Mouse (Mus musculus) adrenal gland, postnatal 10 days (tissue): ENCODE measurements around the gene Tmc2. TPM values are rescaled to one million over a fixed set of nuclear protein-coding genes. Genes with fewer than 3 reads are reported as not detected.
A peak's percentile ranks its signal among the peaks of the same experiment; 100 is the strongest.

Experiments
- DNase-seq: peaks from one replicate; pipeline ENCODE4 v3.0.0; 2021; ENCODE audit warnings: mixed read lengths
- long read RNA-seq, 2 experiments: library from polyadenylated mRNA; stranded (forward); transcript quantifications; one replicate each; pipeline ENCODE4 v2.0.0; 2021
- total RNA-seq, 2 experiments: library from RNA; stranded (reverse); gene quantifications; 2 replicates each; pipeline ENCODE4 v1.2.3; 2021

Gene Tmc2
- not detected for total RNA-seq
- long read RNA-seq, experiment 1: 0 reads
- long read RNA-seq, experiment 2: 0 reads

DNA sequence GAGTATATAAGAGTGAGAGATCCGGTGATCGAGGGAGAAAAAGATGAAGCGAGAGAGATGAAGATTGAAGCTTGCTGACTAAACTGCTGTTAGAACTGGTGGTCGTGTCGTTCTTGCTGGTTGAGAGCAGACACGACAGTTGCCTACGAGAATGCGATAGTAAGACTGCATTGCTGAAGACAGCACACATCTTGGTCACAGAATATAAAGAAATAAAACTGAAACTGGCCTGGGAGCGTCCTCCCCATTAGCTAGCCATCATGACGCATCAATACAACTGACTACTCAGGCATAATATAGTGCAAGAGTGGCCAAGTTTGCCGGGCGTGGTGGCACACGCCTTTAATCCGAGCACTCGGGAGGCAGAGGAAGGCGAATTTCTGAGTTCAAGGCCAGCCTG lies at the start of gene Tmc2:
Gene Tmc2, plus strand, starts transcription at position 301 of the 400 bp plus-strand sequence.
- DNase-seq: no peak

DNA sequence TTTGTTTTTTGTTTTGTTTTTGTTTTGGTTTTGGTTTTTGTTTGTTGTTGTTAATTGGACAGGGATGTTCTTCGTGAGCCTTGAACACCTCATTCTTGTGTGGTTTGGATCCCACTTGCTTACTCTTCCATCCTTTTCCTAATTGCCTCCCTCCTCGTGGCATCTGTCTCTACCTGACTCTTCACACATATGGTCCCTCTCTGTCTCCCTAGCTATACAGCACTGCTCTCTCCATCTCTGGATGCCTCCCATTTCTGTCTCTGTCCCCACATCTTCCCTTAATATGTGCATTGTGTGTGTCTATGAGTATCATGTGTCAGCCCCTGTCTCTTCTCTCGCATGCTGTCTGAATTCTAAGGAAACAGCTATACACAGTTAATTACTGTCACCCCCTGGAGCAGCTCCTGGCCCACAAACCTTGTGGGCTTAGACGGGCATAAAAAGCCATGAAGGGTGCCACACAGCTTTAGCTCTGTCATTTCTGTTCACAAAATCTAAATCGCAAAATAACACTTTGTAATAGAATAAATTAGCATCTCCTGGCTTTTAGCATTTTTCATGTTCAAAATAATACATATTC lies 48.8 kb upstream of the Tmc2 start:
- DNase-seq: no peak

DNA sequence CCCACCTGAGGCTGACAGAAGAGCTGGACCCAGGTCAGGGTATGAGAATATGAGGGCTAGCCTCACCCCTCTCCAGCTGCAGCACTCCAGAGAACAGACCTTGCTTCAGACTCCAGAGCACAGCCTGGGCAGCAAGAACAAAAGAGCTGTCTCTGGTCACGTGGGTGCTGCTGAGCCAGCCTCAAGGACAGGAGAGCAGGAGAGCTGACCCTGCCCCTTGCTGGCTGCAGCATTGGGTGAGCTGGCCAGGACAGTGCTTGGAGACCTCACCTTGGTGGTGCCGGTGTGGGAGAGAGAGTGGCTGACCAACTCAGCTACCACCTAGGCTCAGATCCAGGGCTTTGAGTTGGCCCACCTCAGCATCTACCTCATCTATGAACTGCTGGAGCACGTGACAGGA lies 39.8 kb upstream of the Tmc2 start:
- DNase-seq: peak; percentile 39

DNA sequence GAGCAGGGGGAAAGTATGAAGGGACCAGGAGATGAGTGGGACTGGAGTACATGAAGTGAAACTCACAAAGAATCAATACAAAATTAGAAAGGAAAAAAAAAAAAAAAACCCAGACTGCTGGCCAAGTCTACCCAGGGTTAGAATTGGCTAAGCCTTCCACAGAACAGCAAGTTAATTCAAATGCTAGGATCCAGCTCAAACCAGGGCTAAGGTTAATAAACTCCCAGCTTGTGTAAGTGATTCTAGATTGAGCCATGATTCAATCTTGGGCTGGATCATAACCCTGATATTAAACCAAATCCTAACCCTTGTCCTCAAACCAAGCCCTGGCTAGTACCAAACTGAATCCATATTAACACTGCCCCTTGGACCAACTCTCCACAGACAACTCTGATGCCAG lies 39.1 kb upstream of the Tmc2 start:
- no peak for DNase-seq

DNA sequence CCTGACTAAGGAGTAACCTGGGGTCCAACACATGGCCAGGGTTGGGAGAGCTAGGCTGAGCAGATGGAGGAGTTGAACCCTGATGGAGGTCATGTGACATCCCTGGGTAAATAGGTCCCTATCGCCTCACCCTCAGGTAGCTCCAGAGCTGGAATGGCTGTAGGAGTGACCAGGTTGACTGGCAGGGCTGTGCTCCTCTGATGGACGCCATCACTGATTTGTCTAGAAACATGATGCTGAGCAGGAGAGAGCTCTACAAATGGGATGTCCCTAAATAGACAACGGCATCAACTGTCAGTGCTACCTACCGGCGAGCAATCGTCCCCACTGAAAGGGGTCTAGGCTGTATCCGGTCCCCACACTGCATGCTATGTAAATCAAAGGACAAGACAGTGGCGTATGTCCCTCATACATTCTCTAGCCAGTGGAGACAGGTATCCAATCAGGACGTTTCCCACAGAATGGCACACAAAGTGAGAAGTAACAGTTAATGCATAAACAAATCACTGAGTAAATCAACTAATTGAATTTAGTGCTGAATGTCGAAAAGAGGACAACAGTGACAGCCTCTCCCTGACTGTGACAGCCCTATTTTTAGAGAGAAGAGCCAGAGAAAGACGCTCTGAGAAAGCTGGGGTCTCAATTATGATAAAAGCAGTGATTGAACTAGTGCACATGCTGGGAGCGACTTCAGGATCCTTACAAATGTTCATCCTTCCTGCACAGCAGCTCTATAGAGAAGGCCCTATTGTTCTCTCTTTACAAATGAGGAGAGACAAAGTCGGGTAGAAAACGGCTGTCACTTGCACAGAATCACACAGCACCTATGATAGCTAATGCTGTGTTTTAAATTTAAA lies 37.5 kb upstream of the Tmc2 start:
- no peak for DNase-seq

DNA sequence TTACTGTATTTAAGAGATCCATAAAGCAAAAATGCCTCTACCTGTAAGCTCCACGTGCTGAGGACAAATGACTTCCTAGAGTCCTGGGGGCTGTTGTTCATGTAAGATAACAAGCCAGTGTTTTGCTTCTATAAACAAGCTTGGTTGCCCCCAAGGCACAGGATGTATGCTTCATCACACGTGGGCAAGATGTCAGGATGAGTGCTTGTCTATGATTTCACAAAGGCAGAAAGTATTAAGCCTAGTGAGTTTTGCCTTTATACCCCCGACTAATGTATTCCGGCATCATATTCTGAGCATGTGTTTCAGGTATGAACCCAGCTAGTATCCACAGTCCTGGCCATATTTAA lies 36.9 kb upstream of the Tmc2 start:
- no peak for DNase-seq

DNA sequence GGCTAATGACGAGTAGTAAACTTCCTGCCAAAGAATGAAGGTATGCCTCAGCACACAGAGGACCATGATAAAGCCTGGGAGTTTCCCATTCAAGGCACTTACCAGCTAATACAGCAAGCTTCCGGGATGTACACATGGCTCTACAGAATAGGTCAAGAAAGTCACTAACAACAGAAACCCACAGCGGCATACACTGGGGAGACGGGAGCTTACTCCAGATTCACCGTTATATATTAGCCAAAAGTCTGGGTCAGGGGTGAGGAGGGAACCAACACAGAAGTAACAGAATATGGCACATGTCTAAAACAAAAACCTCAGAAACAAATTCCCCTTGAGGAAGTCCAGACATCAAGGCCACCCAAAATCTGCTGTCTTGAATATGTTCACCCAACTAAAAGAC lies 32.3 kb upstream of the Tmc2 start:
- DNase-seq: no peak

DNA sequence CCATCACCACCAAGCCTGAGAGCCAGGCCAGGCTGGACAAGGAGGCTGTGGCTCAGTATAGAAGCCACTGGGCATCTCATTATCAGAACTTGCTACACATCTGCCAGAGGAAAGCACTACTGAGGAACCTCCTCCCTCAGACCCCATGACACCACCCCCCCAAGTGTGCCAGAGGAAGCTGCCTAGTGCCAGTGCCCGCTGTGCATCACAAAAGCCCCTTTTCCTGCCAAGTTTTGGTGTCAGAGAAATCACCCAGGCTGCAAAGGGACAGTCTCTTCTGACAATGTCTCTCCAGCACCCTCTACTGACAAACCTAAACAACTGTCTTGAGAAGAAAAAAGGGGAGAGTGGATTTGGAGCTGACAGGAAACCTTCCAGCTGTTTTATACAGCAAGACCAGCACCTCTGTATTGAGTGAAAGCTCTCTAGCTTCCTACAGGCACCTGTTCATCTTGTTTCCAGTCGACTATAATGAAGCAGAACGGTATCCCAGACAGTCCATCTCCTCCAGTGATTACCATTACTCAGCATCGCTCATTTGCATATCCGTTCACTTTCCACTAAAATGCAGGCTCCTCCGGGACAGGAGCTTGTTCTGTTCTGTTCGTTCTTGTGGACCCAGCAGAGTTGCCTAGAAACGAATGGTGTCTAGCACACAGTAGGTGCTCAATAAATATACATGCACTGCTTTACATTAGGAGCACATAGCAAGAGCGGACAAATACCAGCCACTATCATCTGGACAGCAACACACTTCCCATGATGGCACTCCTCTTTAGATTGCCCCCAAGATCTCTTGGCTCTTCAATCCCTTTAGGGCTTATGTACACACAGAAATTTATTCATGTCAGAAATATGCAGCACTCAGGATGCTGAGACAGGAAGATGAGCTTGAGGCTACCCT lies 28.4 kb upstream of the Tmc2 start:
- DNase-seq: peak; percentile 16

DNA sequence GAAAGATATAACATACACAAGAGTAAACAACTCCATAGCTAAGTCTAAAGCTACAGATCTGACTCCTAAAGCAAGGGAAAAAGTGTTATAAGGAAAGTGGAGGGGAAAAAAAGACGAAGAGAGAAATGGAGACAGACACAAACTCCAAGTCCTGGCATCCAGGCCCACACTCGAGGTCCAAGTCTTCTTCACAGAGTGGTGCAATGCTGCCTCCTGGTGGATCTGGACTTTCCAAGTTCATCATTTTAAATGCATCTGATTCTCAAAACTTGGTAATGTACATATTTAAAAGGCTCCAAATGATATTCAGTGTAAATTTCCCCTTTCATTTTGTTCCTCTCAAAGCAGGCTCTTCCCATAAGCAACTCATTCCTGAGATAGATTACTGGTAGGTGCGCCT lies 27.1 kb upstream of the Tmc2 start:
- peak; percentile 72 for DNase-seq

DNA sequence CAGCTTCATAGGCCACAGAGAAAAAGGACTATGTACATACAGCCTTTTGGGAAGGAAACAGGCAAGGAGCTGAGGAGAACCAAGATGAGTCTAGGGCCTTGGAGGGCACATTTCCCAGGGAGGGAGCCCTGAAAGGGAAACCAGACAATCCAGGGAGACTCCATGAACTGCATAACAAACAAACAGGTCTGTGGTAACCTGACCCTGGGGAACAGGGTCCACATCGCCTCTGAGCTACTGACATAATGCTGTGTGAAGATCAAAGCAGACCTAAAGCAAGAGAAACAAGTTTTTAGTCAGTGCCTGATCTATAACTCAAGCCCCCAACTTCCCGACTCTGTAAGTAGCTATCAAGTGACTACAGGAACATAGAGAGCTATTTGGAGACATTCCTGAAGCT lies 23.3 kb upstream of the Tmc2 start:
- DNase-seq: no peak

DNA sequence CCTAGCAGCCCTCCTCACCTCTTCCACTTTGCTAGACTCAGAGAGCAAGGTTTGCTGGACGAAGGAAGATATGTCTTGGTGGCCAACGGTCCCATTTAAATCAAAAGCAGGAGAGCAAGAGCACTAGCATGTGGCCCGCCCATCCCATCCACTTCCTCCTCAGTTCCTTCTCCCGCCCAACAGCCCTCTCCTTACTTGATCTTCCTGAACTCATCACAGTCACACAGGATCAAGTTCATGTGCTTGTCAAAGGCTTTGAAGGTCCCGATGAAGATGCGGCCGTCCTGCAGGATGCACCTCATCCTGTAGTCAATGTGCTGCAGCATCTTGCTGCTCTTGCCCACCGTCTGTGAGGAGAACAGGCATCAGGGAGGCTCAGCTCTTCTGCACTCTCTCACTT lies 18.2 kb upstream of the Tmc2 start:
- no peak for DNase-seq

DNA sequence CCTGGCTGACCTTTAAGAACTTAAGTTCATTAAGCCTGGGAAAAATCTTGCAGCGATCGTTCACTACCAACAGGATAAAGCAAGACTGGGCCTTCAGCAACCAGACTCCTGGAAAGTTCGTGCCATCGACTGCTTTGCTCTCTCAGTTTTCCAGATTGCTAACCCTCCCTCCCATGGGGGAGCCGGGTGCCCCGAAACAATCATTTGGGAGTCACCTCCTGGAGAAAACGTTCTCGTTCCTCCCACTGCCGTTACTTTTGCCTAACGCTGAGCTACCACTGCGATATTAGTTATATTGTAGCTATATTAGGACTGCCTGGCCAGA lies 16.7 kb upstream of the Tmc2 start:
- DNase-seq: no peak

DNA sequence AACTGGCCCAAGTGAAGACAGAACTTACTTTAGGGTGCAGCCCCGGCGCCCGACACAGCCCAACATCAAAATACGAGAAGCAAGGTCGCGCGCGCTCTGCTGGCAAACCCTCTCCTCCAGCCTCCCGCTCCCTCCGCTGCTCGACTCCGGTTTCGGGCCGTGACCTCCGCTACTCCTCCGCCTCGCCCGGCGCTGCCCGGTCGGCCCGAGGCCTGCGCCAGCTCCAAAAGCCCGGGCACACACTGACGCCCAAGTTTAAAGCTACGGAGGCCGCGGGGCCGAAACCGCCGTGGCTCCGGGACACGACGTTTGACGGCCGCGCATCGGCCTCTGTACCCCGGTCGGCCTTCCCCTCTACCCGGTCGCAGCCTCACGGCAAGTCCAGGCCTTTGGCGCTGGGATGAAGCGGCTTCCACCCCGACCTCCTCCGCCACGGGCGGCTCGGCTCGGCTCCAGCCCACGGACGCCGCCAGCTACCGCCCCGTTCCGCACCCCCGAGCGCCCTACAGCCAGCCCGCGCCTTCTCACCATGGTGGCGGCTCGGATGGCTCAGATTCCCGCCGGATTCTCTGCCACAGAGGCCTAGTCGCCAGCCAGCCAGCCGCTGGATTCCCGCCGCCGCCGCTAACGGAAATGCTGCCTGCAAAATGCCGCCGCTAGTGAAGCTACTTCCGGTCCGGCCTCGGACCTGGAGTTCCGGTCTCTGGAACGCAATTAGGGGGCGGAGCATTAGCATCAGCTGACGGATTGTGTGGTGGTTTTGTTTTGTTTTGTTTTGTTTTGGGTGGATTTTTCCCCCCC lies 16.1 kb upstream of the Tmc2 start, which contains the start of gene Snrpb:
Gene Snrpb, minus strand, starts transcription at position 698 of the 801 bp plus-strand sequence.
- DNase-seq: peak; percentile 92

DNA sequence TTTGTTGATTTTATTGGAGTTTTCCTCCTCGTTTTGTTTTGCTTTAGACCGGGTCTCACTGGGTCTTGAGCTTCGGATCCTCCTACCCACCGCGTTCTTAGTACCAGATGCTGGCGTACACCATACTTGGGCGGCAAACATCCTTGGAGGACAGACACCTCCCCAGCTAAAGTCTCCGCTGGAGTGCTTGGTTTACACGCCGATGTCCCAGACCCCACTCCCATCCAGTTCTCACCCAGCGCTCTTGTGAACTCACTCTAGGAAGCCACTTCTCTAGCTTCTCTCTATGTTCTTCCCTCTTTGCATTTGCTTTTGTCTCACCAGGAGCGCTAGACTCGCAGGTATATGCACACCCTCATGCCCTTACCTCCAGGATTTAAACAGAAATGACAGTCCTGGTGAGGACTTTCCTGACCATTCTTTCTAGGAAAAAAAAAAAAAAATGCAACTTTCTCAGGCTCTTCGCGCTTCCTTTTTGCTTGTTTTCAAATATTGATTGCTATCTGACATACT lies 15.4 kb upstream of the Tmc2 start:
- DNase-seq: no peak

DNA sequence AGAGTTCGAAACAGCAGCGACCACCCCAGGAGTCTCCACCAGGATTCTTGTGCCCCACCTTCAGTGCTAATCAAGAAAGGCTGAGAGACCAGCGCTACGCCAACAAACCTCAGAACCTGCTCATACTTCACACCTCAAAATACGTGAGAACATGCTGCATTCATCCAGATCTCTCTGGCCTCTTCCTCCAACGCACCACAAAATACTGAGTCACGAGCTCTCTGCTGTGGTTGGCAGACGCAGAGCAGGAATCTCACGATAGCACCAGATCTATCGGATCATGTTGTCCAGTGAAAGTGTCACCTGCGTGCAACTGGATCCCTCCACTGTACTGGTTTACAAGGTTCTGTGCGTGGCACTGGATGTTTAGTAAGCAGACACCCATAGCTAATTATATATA lies 6.6 kb upstream of the Tmc2 start:
- no peak for DNase-seq

DNA sequence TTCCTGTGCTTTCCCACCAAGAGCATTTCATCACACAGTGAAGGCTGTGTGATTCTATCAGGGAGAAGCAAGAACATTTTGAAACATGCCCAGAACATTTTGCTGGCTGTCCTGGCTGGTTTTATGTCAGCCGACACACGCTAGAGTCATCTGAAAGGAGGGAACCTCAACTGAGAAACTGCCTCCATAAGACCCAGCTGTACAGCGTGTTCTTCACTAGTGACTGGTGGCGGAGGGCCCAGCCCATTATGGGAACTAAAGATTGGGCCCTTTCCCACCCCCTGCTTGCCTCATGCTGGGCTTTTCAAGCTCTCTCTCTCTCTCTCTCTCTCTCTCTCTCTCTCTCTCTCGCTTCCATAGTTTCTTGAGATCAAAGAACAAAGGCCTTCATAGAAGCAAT lies 6.0 kb downstream of the Tmc2 start:
- no peak for DNase-seq

DNA sequence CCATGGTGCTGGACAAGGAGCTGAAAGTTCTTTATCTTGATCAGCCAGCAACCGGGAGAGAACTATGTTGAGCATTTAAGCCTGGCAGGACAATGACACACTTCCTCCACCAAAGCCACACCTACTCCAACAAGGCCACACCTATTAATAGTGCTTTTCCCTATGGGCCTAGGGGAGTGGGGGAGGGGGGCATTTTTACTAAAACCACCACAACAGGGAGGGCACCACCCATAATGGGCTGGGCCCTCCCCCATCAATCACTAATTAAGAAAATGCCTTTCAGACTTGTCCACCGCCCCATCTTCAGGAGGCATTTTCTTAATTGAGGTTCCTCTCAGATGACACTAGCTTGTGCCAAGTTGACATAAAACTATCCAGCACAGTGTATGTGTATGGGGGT lies 12.4 kb downstream of the Tmc2 start:
- no peak for DNase-seq

DNA sequence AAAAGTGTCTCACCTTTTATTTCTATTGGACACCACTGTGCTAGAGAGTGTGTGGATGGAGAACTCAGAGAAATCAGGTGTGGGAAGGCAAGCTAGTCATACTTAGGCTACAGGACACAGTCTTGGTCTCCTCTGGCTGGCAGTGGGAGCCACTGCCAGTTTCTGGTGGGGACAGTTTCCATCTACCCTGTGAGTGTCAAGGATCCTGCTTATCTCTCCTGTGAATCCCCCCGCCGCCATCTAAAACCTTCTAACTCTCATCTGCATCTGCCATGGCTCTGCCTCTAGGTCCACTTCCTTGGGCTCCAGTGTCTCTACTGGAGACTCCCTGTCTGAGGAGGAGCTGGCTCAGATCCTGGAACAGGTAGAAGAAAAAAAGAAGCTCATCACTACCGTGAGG lies 13.0 kb downstream of the Tmc2 start:
- no peak for DNase-seq

DNA sequence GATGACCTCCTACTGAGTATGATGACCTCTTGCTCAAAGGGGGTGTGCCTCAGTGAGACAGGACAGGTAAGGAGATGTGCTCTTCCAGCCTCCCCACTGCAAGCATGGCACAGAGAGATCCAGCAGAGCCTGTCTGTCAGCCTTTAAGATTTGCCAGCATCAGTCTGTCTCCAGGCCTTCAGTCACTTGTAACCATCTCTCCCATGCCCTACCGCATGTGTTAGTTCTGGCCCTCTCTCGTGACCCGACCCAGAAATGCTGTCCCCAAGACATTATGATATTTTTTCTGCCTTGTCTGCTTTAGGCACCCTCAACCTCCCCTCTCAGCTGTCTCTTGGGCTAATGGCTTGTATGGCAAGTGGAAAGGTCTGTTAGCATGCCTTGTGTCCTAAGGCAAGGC lies 14.6 kb downstream of the Tmc2 start:
- DNase-seq: no peak

DNA sequence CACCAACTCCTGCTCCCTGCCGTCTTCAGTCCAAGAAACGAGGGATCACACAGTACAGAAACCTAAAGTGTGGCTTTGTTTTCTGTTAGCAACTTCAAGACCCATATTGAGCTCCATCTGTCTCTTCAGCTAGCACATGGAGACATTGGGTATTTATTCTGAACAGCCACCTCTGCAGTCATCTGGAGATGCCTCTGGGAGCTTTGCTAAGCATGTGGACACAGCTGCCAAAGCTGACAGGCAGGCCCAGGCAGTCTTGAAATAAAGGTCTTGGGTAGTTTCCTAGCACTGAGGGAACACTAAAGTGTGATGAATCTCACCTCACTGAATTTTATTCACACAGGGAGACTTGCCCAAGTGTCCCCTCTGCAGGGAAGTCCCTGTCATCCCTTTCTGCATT lies 16.6 kb downstream of the Tmc2 start:
- no peak for DNase-seq

DNA sequence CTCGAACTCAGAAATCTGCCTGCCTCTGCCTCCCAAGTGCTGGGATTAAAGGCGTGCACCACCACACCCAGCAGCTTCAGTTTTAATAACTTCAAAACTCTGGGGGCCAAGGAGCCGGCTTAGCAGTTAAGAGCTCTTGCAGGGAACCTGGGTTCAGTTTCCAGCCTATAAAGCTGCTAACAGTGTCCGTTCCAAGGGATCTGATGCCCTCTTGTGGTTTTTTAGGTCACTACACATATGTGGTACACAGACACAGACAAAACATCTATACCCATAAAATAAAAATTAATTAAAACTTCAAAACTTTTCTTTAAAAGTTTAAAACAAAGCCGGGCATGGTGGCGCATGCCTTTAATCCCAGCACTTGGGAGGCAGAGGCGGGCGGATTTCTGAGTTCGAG lies 51.9 kb downstream of the Tmc2 start:
- DNase-seq: peak; percentile 38

DNA sequence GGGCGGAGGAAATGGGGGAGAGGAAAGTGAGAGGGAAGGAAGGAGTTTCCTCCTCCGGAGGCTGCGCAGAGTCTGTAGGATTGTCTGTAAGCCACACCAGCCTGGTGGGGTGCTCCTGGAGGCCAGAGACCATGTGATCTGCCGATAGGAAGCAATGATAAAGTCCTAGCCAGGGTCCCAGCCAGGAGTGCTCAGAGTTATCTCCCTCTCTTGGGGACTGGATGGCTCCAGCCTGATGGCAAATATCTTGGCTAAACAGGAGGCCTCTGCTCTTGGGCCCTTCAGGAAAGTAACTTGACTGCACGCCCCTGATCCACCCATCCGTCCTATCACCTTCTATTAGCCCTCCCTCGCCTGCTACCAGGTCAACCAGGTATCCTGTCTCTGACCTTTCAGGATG lies 53.2 kb downstream of the Tmc2 start:
- DNase-seq: no peak
